Mouse (Mus musculus) heart, postnatal 0 days (tissue): Measurements from ENCODE around the gene E130114P18Rik. TPM values are rescaled to one million over a fixed set of nuclear protein-coding genes. Genes with fewer than 3 reads are reported as not detected.

Source experiments
- ATAC-seq: fragments of 200-750 bp; cut with Nextera tagmentation; 2 replicates; pipeline ENCODE4 v1.8.0; 2017; ENCODE audit warnings: low read depth, moderate number of reproducible peaks, moderate library complexity; ENCODE audit not compliant: insufficient read depth
- DNase-seq: peaks from one replicate; pipeline ENCODE4 v3.0.0-alpha.2; 2016; ENCODE audit warnings: low spot score
- H3K27ac ChIP-seq: fragments of 300-500 bp; sonication (generic); 2 replicates; pipeline ENCODE4 v1.5.1; 2014; ENCODE audit warnings: low read depth, mild to moderate bottlenecking
- H3K27me3 ChIP-seq: fragments of 300-500 bp; sonication (generic); 2 replicates; pipeline ENCODE4 v1.6.1; 2014; ENCODE audit warnings: low read length, mixed read lengths; ENCODE audit not compliant: control insufficient read depth, insufficient read depth
- H3K36me3 ChIP-seq: fragments of 300-500 bp; sonication (generic); replicated peaks from 2 replicates; pipeline ENCODE4 v1.6.1; 2014; ENCODE audit warnings: low read length, mixed read lengths; ENCODE audit not compliant: control insufficient read depth, insufficient read depth
- H3K4me1 ChIP-seq: fragments of 300-500 bp; sonication (generic); 2 replicates; pipeline ENCODE4 v1.6.1; 2014; ENCODE audit warnings: antibody characterized with exemption; ENCODE audit not compliant: control insufficient read depth, insufficient read depth
- H3K4me2 ChIP-seq: fragments of 300-500 bp; sonication (generic); 2 replicates; pipeline ENCODE4 v1.6.1; 2014; ENCODE audit warnings: low read depth, mild to moderate bottlenecking, low read length, moderate library complexity
- H3K4me3 ChIP-seq: fragments of 300-500 bp; sonication (generic); 2 replicates; pipeline ENCODE4 v1.5.1; 2014; ENCODE audit warnings: low read depth, low read length
- H3K9ac ChIP-seq: fragments of 300-500 bp; sonication (generic); replicated peaks from 2 replicates; pipeline ENCODE4 v1.6.1; 2014; ENCODE audit warnings: low read depth, low read length, mixed read lengths
- H3K9me3 ChIP-seq: fragments of 300-500 bp; sonication (generic); replicated peaks from 2 replicates; pipeline ENCODE4 v1.6.1; 2016; ENCODE audit warnings: low read length; ENCODE audit not compliant: control insufficient read depth
- CTCF ChIP-seq: IDR thresholded peaks from 2 replicates; pipeline ENCODE4 v1.5.1; 2016; ENCODE audit warnings: antibody characterized with exemption, control low read depth, low read depth
- EP300 ChIP-seq: IDR thresholded peaks from 2 replicates; pipeline ENCODE4 v1.6.1; 2016; ENCODE audit warnings: antibody characterized with exemption, low read depth
- WGBS: fragments of 180-500 bp; shearing (Covaris S2); extraction: QIAGEN DNeasy Blood & Tissue Kit; methylation state at CpG from one replicate; pipeline ENCODE4 v1.1.7; 2014; 5-methylcytosine and 5-hydroxymethylcytosine counted together
- polyA plus RNA-seq: library from polyadenylated mRNA; unstranded; fragments of >200 nt; fragmentation: Nextera tagmentation; extraction: Ambion mirVana; gene quantifications from 2 replicates; pipeline ENCODE4 v1.2.1, GENCODE M21; 2015
- total RNA-seq: library from RNA; depleted of rRNA; stranded (reverse); fragments of >200 nt; gene quantifications from 2 replicates; pipeline ENCODE4 v1.2.3, GENCODE M21; 2014; ENCODE audit warnings: low replicate concordance

E130114P18Rik gene
- total and polyA plus RNA-seq, 2 experiments from 2014 or later = 0.45 TPM; not detected in 1

DNA sequence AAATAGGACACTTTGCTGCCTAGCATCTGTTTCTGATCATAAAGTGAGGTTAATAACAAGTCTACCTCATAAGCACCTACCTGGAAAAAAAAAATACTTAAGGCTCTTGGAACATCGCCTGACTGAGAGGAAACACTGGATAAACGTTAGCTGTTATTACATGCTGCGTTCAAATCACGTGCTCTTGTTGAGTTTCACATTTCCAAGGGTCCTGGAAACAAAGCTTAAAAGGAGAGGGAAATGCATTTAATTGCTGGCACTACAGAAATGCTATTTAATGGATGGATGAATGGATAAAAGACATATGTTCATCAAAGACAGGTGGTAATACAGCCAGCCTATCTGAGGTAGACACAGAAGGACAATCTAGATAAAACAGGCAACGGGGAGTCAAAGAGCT, 200.4 kb downstream of the E130114P18Rik start:
- TF ChIP-seq CTCF = no peak
- TF ChIP-seq EP300 = no peak
- H3K9me3 ChIP-seq = no peaks in the 10 kb centered on the region
- H3K36me3 ChIP-seq = no peaks in the 10 kb centered on the region
- DNase-seq (no peak), ATAC-seq (no peak)
- no peaks in the 10 kb centered on the region for H3K27me3 ChIP-seq
- H3K9ac ChIP-seq = no peak overlapping the region
- no peaks in the 10 kb centered on the region for H3K4me1 ChIP-seq
- H3K4me3 ChIP-seq = no peak overlapping the region
- WGBS = 70% methylated on average over 5 of the region's 5 CpGs
- no peak overlapping the region for H3K4me2 ChIP-seq
- H3K27ac ChIP-seq = no peak overlapping the region

DNA sequence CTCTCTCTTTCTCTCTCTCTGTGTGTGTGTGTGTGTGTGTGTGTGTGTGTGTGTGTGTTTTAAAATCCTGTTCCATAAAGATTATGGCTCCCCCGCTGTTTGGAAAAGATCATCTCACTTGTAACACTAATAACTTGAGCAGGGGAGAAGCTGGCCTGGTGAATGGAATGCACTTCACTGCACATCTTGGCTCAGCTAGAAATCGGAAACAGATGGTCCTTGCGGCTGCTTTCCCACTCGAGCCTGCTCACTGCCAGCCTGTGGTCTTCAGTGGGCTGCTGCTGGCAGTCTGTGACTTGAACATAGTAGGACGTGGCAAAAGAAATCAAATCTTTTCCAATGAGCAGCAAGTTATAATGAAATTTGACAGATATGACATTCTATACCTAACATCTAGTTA, 202.4 kb downstream of the E130114P18Rik start:
- Histone ChIP-seq H3K27ac (no peak overlapping the region), H3K36me3 (no peaks in the 10 kb centered on the region), H3K9ac (no peak overlapping the region), H3K4me2 (no peak overlapping the region), H3K9me3 (no peaks in the 10 kb centered on the region), H3K4me1 (no peaks in the 10 kb centered on the region), H3K4me3 (no peak overlapping the region), H3K27me3 (no peaks in the 10 kb centered on the region)
- no peak for TF ChIP-seq EP300
- no peak for TF ChIP-seq CTCF
- ATAC-seq (no peak), DNase-seq (no peak)
- WGBS = 30% methylated on average over 5 of the region's 5 CpGs

DNA sequence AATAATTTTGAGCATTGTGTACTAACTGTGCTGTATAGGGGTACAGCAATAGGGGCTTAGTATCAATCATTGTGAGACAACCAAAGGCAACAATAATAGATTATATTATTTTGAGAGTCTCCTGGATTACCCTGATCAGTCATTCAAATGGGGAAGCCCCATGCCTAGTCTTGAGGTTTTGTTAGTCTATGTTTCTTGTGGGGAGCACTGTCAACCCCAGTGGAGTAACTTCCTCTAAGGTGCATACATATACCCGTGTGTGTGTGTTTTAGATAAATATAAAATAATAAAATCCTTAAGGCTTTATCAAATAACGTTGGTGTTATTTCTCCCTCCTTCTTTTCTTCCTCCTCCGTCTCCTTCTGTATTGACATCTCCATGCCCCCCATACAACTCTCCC, 208.6 kb downstream of the E130114P18Rik start:
- Histone ChIP-seq H3K9ac (no peak overlapping the region), H3K9me3 (no peaks in the 10 kb centered on the region), H3K4me3 (no peak overlapping the region), H3K36me3 (no peaks in the 10 kb centered on the region), H3K4me2 (no peak overlapping the region), H3K4me1 (no peaks in the 10 kb centered on the region), H3K27me3 (no peaks in the 10 kb centered on the region), H3K27ac (no peak overlapping the region)
- ATAC-seq (no peak), DNase-seq (no peak)
- 77% methylated on average over 3 of the region's 3 CpGs for WGBS
- TF ChIP-seq EP300 = no peak
- TF ChIP-seq CTCF = no peak

DNA sequence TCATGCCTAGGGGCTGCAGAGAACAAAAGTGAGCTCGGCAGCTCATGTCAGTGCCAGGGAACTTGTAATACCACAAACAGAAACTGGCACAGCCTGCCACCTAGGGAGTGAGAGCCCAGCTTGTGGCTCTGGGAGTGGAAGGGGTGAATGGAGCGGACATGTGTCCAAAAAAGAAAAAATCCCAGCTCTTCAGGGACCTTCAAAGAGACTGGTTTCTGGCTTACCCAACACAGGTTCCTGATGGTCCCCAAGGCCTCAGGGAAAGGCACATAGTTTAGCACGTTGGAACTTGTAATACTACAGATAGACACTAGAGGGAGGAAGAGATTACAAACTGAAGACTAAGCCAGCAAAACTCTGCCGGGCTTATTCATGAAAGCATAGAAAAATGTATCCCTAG, 213.2 kb downstream of the E130114P18Rik start:
- 40% methylated on average over 4 of the region's 4 CpGs for WGBS
- DNase-seq (peak; percentile 70), ATAC-seq (no peak)
- TF ChIP-seq CTCF (peak; percentile 67), EP300 (no peak)
- H3K27ac ChIP-seq = no peak overlapping the region
- H3K4me1 ChIP-seq = no peaks in the 10 kb centered on the region
- H3K9me3 ChIP-seq = no peaks in the 10 kb centered on the region
- no peak overlapping the region for H3K4me3 ChIP-seq
- H3K9ac ChIP-seq = no peak overlapping the region
- no peak overlapping the region for H3K4me2 ChIP-seq
- H3K36me3 ChIP-seq = no peaks in the 10 kb centered on the region
- H3K27me3 ChIP-seq = no peaks in the 10 kb centered on the region

DNA sequence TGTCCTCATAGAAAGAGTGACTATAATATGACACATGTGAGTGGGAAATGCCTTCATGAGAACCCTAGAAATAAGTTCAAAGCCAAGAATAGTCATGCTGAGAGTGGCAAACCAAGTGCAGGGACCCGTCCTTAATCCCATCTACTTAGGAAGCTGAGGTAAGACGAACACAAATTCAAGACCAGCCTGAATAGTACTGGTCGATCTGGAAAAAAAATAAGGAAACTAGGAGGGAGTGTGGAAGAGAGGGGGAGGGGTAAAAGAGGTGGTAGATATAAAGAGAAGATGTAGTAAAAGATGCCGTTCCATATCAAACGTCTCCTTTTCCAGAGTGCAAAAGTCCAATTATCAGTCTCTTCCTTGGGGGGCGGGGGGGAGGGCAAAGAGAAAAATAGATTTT, 213.7 kb downstream of the E130114P18Rik start:
- no peaks in the 10 kb centered on the region for H3K27me3 ChIP-seq
- H3K9me3 ChIP-seq = no peaks in the 10 kb centered on the region
- no peak for ATAC-seq
- no peak for DNase-seq
- H3K9ac ChIP-seq = no peak overlapping the region
- H3K4me1 ChIP-seq = no peaks in the 10 kb centered on the region
- no peak overlapping the region for H3K27ac ChIP-seq
- no peak overlapping the region for H3K4me3 ChIP-seq
- H3K4me2 ChIP-seq = no peak overlapping the region
- no peak for TF ChIP-seq CTCF
- no peak for TF ChIP-seq EP300
- no peaks in the 10 kb centered on the region for H3K36me3 ChIP-seq
- 73% methylated on average over 6 of the region's 6 CpGs for WGBS

DNA sequence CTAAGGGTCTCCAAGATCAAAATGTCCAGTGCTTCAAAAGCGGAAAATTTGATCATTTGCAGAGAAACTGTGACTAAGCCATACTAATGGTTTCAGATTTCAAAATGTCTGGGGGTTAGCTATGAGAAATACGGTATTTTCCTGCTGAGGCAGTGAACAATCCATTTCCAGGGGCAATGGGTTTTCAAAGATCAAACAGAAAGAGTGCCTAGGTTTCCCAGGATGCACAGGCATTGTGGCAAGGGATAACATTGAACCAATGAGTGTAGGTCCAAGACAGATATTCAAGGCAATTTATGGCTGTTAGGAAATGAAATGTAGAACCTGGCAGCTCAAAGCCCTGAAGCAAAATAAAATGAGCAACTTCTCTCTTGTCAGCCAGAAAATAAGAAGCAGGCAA, 220.3 kb downstream of the E130114P18Rik start:
- no peak overlapping the region for H3K9ac ChIP-seq
- H3K4me3 ChIP-seq = no peak overlapping the region

More for the DNA sequence above, 220.3 kb downstream of the E130114P18Rik start:
- WGBS = 79% methylated on average over 2 of the region's 2 CpGs
- Histone ChIP-seq H3K9me3 (no peaks in the 10 kb centered on the region), H3K27ac (no peak overlapping the region), H3K36me3 (no peaks in the 10 kb centered on the region), H3K27me3 (no peaks in the 10 kb centered on the region), H3K4me1 (no peaks in the 10 kb centered on the region), H3K4me2 (no peak overlapping the region)
- no peak for TF ChIP-seq CTCF
- TF ChIP-seq EP300 = no peak
- DNase-seq (no peak), ATAC-seq (no peak)
